In the genomic region with DNA sequence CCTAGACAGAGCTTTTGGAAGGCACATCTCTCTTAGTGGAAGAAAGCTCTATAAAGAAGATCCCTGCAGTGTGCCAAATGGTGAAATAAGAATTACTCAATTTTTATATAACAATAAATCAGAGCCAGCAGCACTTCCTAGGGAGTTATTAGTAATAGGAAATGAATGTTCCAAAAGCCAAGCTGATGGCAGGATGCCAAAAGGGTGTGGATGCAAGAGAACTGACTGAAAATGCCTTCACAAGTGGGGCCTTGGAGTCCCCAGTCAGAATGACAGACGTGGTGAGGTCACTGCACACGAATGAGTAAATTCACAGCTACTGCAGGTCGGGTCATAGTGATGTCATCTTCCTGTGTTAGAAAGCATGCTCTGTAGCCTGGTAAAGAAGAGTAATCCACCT, we compare ENCODE assay signal across 9 mouse cellular contexts. TPM values are rescaled to one million over a fixed set of nuclear protein-coding genes. Genes with fewer than 3 reads are reported as not detected.
DNase-seq lines count a peak whose midpoint lies in the region; TF ChIP-seq lines count a peak whose summit lies in the region.
"Had no signal": no experiment of that assay in that cellular context is flagged by ENCODE, and none has a peak within 500 bp of the region (broad histone marks: within the 10 kb centered on the region; RNA-seq: fewer than 3 reads in every experiment).

No protein-coding gene starts in this region.

- peak; percentile 19 for DNase-seq in cerebellum, adult 11-12 months
- DNase-seq in cerebellum, adult 11 months: no peak
- DNase-seq in brain, embryonic 14.5 days (ENCODE audit: low read depth): peak; percentile 47
- DNase-seq in heart, adult 9 months (ENCODE audit: low spot score in 2 of 2): peak; percentile 96 to 97
- DNase-seq in kidney, postnatal 25 days: peak; percentile 91 to 94
- peak; percentile 99 for DNase-seq in lung, postnatal 36 days
- DNase-seq in thymus, postnatal 14 days: no peak
- no peak for DNase-seq in thymus, postnatal 25 days

- no peak for TF ChIP-seq POLR2A in brain, embryonic 14.5 days (IDR thresholded peaks at IDR 0.05; ENCODE audit: borderline replicate concordance, extremely low read depth, insufficient read depth, insufficient read length, poor library complexity, severe bottlenecking)

- TF ChIP-seq CTCF in brain, embryonic 14.5 days (IDR thresholded peaks at IDR 0.05; ENCODE audit: borderline replicate concordance, extremely low read depth, insufficient read depth, insufficient read length): no peak

RNA-seq across cellular contexts. Expression of a gene that starts 25.7 kb away (rescaled TPM):
- polyA plus RNA-seq in brain, embryonic 14.5 days (2012; rRNA removed): 0.07 TPM in 1 of 2 replicates, not detected in the other
- polyA plus RNA-seq: embryonic facial prominence, embryonic 12.5 days had no signal

RNA-seq across cellular contexts. Expression of a gene that starts 55.7 kb away (rescaled TPM):
- 7.9 and 9.9 TPM in 2 replicates for polyA plus RNA-seq in brain, embryonic 14.5 days (2012; rRNA removed)

Comparison
In these comparisons a context has a peak if more than half of its experiments do, and no peak if none do; other contexts are left out.
1. DNase-seq: peak in cerebellum, adult 11-12 months (single experiment), brain, embryonic 14.5 days (single experiment), heart, adult 9 months (2 of 2), kidney, postnatal 25 days (2 of 2) and lung, postnatal 36 days (single experiment); none in cerebellum, adult 11 months (single experiment), thymus, postnatal 14 days (single experiment) and thymus, postnatal 25 days (single experiment).